Mouse (Mus musculus) urinary bladder, postnatal 36 days (tissue): ENCODE results near the gene Eif4e.

Experiments
- DNase-seq, 2 experiments: peaks; one replicate each; pipeline ENCODE4 v3.0.0; 2022; ENCODE audit warnings: low spot score in 2 of 2, mixed read lengths in 1 of 2

Gene Eif4e

GRCm38 (mm10) chr3:138587137-138587536, 61.2 kb downstream of the Eif4e start:
- DNase-seq, result no peak

- no peak for DNase-seq
These were observed 62.0 kb downstream of the Eif4e start for GRCm38 (mm10) chr3:138588001-138588400.

- DNase-seq, result no peak
These were observed 65.0 kb downstream of the Eif4e start for GRCm38 (mm10) chr3:138591002-138591401.

- no peak for DNase-seq
These were observed 65.9 kb downstream of the Eif4e start for GRCm38 (mm10) chr3:138591806-138592365.

GRCm38 (mm10) chr3:138593131-138593530, 67.2 kb downstream of the Eif4e start:
- no peak for DNase-seq

- DNase-seq, result no peak
These were observed 67.9 kb downstream of the Eif4e start for GRCm38 (mm10) chr3:138593911-138594310.

GRCm38 (mm10) chr3:138601076-138601475, 75.1 kb downstream of the Eif4e start:
- DNase-seq, result no peak

GRCm38 (mm10) chr3:138605132-138605531, 79.2 kb downstream of the Eif4e start:
- no peak for DNase-seq

GRCm38 (mm10) chr3:138608665-138609064, 82.7 kb downstream of the Eif4e start:
- no peak for DNase-seq
